25 mouse cellular contexts compared by ENCODE assay signal in genomic region chr9:75563622-75564021, GRCm38 (mm10). TPM values are rescaled to one million over a fixed set of nuclear protein-coding genes. Genes with fewer than 3 reads are reported as not detected.
DNase-seq lines count a peak whose midpoint lies in the region; ATAC-seq and TF ChIP-seq lines count a peak whose summit lies in the region.
"Had no signal": no experiment of that assay in that cellular context is flagged by ENCODE, and none has a peak within 500 bp of the region (broad histone marks: within the 10 kb centered on the region; RNA-seq: fewer than 3 reads in every experiment).

No protein-coding gene starts in this region.

- peaks cover 12% of the 10 kb centered on the region for H3K27me3 ChIP-seq in erythroblast, embryonic 14.5 days (ENCODE audit: control insufficient read depth)
- H3K27me3 ChIP-seq in liver, embryonic 14.5 days (ENCODE audit: control insufficient read depth, insufficient read depth, low read length): no peaks in the 10 kb centered on the region
- no peaks in the 10 kb centered on the region for H3K27me3 ChIP-seq in hindbrain, embryonic 13.5 days
- H3K27me3 ChIP-seq in heart, embryonic 12.5 days (replicated peaks): no peaks in the 10 kb centered on the region
- H3K27me3 ChIP-seq: forebrain, embryonic 15.5 days; neural tube, embryonic 13.5 days had no signal

- WGBS in liver, embryonic 14.5 days (ENCODE audit: insufficient replicate concordance): 14% methylated on average over 6 of the region's 6 CpGs
- WGBS in hindbrain, embryonic 13.5 days: 72% methylated on average over 6 of the region's 6 CpGs
- 61% methylated on average over 6 of the region's 6 CpGs for WGBS in heart, embryonic 12.5 days

- H3K4me2 ChIP-seq in liver, embryonic 14.5 days (ENCODE audit: low read depth): peak overlapping the region; percentile 32
- no peak overlapping the region for H3K4me2 ChIP-seq in hindbrain, embryonic 13.5 days
- no peak overlapping the region for H3K4me2 ChIP-seq in heart, embryonic 12.5 days
- H3K4me2 ChIP-seq: forebrain, embryonic 15.5 days; hindbrain, embryonic 14.5 days; neural tube, embryonic 13.5 days had no signal

- no peak overlapping the region for H3K27ac ChIP-seq in liver, embryonic 14.5 days
- H3K27ac ChIP-seq in hindbrain, embryonic 13.5 days: no peak overlapping the region
- no peak overlapping the region for H3K27ac ChIP-seq in heart, embryonic 12.5 days (ENCODE audit: poor library complexity, severe bottlenecking)
- H3K27ac ChIP-seq: forebrain, embryonic 15.5 days; hindbrain, embryonic 14.5 days; midbrain, embryonic 10.5 days; neural tube, embryonic 13.5 days had no signal

- no peak for ATAC-seq in erythroblast, adult 5-6 weeks (replicated peaks; ENCODE audit: low FRiP score, poor library complexity, severe bottlenecking)
- peak; percentile 63 for ATAC-seq in liver, embryonic 14.5 days (ENCODE audit: insufficient read depth)
- no peak for ATAC-seq in hindbrain, embryonic 13.5 days (ENCODE audit: low FRiP score)
- ATAC-seq in heart, embryonic 12.5 days (ENCODE audit: insufficient number of reproducible peaks, low FRiP score): no peak
- ATAC-seq: forebrain, embryonic 15.5 days; inflammation-experienced regulatory T-cells, adult 6 months; midbrain, embryonic 16.5 days had no signal

- TF ChIP-seq EP300 in liver, embryonic 14.5 days (IDR thresholded peaks at IDR 0.05; ENCODE audit: low read depth): peak; percentile 70

- peak; percentile 64 for DNase-seq in c-Kit-positive CD71-positive TER-119-positive erythroid progenitor cells, embryonic 14.5 days (ENCODE audit: low spot score)
- DNase-seq in liver, embryonic 14.5 days (ENCODE audit: low read depth in 3 of 3, low spot score in 3 of 3): peak; percentile 47 to 70 (median 67)
- no peak for DNase-seq in heart, adult 8-10 months (ENCODE audit: low spot score)
- DNase-seq: adrenal gland, adult 2 months; cerebellum, adult 18-20 months; cerebellum, postnatal 14 days; gastrocnemius, postnatal 14 days; heart, adult 11 months; kidney, adult 8-10 months; kidney, postnatal 10 days; lung, adult 18-20 months; lung, postnatal 10 days; right cerebral cortex, postnatal 25 days; thymus, postnatal 25 days had no signal

- H3K36me3 ChIP-seq in erythroblast, embryonic 14.5 days (ENCODE audit: control insufficient read depth): no peaks in the 10 kb centered on the region
- H3K36me3 ChIP-seq in liver, embryonic 14.5 days (replicated peaks; ENCODE audit: control insufficient read depth, insufficient read depth, low read depth): no peaks in the 10 kb centered on the region
- H3K36me3 ChIP-seq in hindbrain, embryonic 13.5 days: no peaks in the 10 kb centered on the region; the same call in 1 of the 2 replicates
- H3K36me3 ChIP-seq in heart, embryonic 12.5 days: no peaks in the 10 kb centered on the region
- H3K36me3 ChIP-seq: forebrain, embryonic 15.5 days; midbrain, embryonic 10.5 days had no signal

- no peak overlapping the region for H3K9ac ChIP-seq in liver, embryonic 14.5 days (replicated peaks)
- H3K9ac ChIP-seq in hindbrain, embryonic 13.5 days: no peak overlapping the region
- H3K9ac ChIP-seq in heart, embryonic 12.5 days: no peak overlapping the region
- H3K9ac ChIP-seq: forebrain, embryonic 15.5 days; hindbrain, embryonic 14.5 days; neural tube, embryonic 13.5 days had no signal

- no peaks in the 10 kb centered on the region for H3K9me3 ChIP-seq in erythroblast, embryonic 14.5 days (ENCODE audit: control insufficient read depth, low read length)
- H3K9me3 ChIP-seq in liver, embryonic 14.5 days (ENCODE audit: control insufficient read depth, low read length): no peaks in the 10 kb centered on the region
- H3K9me3 ChIP-seq in hindbrain, embryonic 13.5 days: no peaks in the 10 kb centered on the region
- H3K9me3 ChIP-seq in heart, embryonic 12.5 days (replicated peaks): no peaks in the 10 kb centered on the region
- H3K9me3 ChIP-seq: forebrain, embryonic 15.5 days; midbrain, embryonic 10.5 days; neural tube, embryonic 13.5 days had no signal

- TF ChIP-seq CTCF in liver, embryonic 14.5 days (IDR thresholded peaks at IDR 0.05; ENCODE audit: low read depth): no peak

- peak overlapping the region; percentile 40 for H3K4me3 ChIP-seq in erythroblast, embryonic 14.5 days (replicated peaks)
- H3K4me3 ChIP-seq in liver, embryonic 14.5 days (ENCODE audit: insufficient read depth in 1 of 2, low read depth in 2 of 2, low read length in 2 of 2): no peak overlapping the region
- H3K4me3 ChIP-seq in hindbrain, embryonic 13.5 days: no peak overlapping the region
- no peak overlapping the region for H3K4me3 ChIP-seq in heart, embryonic 12.5 days
- H3K4me3 ChIP-seq: forebrain, embryonic 15.5 days; midbrain, embryonic 10.5 days; myocyte; neural tube, embryonic 13.5 days had no signal

- H3K4me1 ChIP-seq in erythroblast, embryonic 14.5 days (ENCODE audit: control insufficient read depth): peaks cover 45% of the 10 kb centered on the region
- peaks cover 7 to 16% of the 10 kb centered on the region in 2 experiments for H3K4me1 ChIP-seq in liver, embryonic 14.5 days (replicated peaks; ENCODE audit: control insufficient read depth in 2 of 2, insufficient read depth in 2 of 2, low read length in 1 of 2)
- H3K4me1 ChIP-seq in hindbrain, embryonic 13.5 days (replicated peaks): peaks cover 3% of the 10 kb centered on the region
- H3K4me1 ChIP-seq in heart, embryonic 12.5 days (replicated peaks): no peaks in the 10 kb centered on the region

RNA-seq across cellular contexts. Expression of gene Tmod3, which starts 4.2 kb away (rescaled TPM):
- 0.56 and 0.65 TPM in 2 replicates for polyA plus RNA-seq in erythroblast, embryonic 14.5 days (2012)
- total RNA-seq in erythroblast, adult 5-6 weeks (2015; ENCODE audit: low replicate concordance): 17.6 and 20.4 TPM in 2 replicates
- total RNA-seq in erythroblast, adult 5-6 weeks (2017; ENCODE audit: low replicate concordance): 17.0 and 18.7 TPM in 2 replicates
- polyA plus RNA-seq in liver, embryonic 14.5 days (2012; rRNA removed): 6.7 and 9.1 TPM in 2 replicates
- polyA plus RNA-seq in liver, embryonic 14.5 days (2014; fragmentation: Nextera tagmentation; extraction: Ambion mirVana): 23.5 and 23.8 TPM in 2 replicates
- polyA plus RNA-seq in hindbrain, embryonic 13.5 days (2015; fragmentation: Nextera tagmentation; extraction: Ambion mirVana): 82.3 and 85.3 TPM in 2 replicates
- total RNA-seq in heart, adult 8-10 months (2022): 10 to 100 TPM; 48.4 to 59.3 (median 58.7) TPM
- polyA plus RNA-seq in heart, embryonic 12.5 days (2016; fragmentation: Nextera tagmentation; extraction: Ambion mirVana): 74.6 and 81.0 TPM in 2 replicates

RNA-seq across cellular contexts. Expression of gene Tmod2, which starts 47.5 kb away (rescaled TPM):
- not detected in 2 replicates for polyA plus RNA-seq in erythroblast, embryonic 14.5 days (2012)
- total RNA-seq in erythroblast, adult 5-6 weeks (2015; ENCODE audit: low replicate concordance): not detected in 2 replicates
- not detected in 2 replicates for total RNA-seq in erythroblast, adult 5-6 weeks (2017; ENCODE audit: low replicate concordance)
- polyA plus RNA-seq in liver, embryonic 14.5 days (2012; rRNA removed): 0.03 and 0.04 TPM in 2 replicates
- 0.04 and 0.05 TPM in 2 replicates for polyA plus RNA-seq in liver, embryonic 14.5 days (2014; fragmentation: Nextera tagmentation; extraction: Ambion mirVana)
- polyA plus RNA-seq in hindbrain, embryonic 13.5 days (2015; fragmentation: Nextera tagmentation; extraction: Ambion mirVana): 198 and 199 TPM in 2 replicates
- 1 to 10 TPM; 4.2 to 5.2 (median 4.4) TPM for total RNA-seq in heart, adult 8-10 months (2022)
- 4.9 and 5.0 TPM in 2 replicates for polyA plus RNA-seq in heart, embryonic 12.5 days (2016; fragmentation: Nextera tagmentation; extraction: Ambion mirVana)

Comparison
In these comparisons a context has a peak if more than half of its experiments do, and no peak if none do; other contexts are left out.
1. RNA of gene Tmod2, which starts 47.5 kb away (polyA plus RNA-seq): 198 to 199 TPM in hindbrain, embryonic 13.5 days; 4.9 to 5.0 TPM in heart, embryonic 12.5 days, 0.03 to 0.05 TPM in liver, embryonic 14.5 days and not detected in erythroblast, embryonic 14.5 days; every median in the first group is over 10 times any median in the second.